Mouse (Mus musculus): Measurements from ENCODE around the gene Abcf2.
A peak's percentile ranks its signal among the peaks of the same experiment; 100 is the strongest.

The Abcf2 gene

DNA sequence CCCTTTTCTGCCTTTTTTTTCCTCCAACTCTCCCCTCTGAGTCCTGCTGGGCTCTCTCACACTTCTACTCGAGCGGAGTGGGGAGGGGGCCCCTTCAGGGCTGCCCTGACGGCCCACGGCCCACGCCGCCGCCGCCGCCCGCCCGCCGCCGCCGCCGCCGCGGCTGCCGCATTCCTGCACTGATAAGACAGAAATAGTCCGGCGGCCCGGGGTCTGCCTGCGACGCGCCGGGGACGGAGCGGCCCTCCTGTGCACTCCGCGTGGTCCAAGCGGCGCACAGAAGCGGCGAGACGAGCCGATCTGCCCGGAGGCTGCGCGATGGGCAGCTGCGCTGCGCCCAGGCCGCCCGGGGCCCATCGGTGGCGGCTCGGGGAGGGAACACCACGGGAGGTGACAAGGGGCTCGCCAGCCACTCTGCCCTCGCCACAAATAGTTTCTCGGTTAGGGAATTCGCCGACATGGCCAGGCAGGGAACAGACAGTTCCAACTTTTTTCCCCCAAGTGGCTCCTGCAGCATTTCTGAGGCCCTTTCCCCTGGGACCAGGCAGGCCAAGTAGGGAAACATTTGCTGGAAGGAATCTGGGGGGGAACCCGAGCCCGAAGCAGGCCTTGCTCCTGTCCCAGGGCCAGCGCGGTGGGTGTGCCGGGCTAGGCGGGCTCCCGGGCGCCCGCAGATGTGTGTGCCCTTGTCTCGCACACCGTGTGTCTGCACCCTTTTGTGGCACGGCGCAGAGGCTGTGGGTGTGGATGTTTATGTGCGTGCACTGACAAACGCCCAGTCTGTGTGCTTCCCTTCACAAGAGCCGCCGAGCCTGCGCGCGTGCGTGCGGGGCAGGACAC is 24.9 kb upstream of the Abcf2 start:
- DNase-seq (ENCODE audit: low read depth, low spot score): peak; percentile 40

DNA sequence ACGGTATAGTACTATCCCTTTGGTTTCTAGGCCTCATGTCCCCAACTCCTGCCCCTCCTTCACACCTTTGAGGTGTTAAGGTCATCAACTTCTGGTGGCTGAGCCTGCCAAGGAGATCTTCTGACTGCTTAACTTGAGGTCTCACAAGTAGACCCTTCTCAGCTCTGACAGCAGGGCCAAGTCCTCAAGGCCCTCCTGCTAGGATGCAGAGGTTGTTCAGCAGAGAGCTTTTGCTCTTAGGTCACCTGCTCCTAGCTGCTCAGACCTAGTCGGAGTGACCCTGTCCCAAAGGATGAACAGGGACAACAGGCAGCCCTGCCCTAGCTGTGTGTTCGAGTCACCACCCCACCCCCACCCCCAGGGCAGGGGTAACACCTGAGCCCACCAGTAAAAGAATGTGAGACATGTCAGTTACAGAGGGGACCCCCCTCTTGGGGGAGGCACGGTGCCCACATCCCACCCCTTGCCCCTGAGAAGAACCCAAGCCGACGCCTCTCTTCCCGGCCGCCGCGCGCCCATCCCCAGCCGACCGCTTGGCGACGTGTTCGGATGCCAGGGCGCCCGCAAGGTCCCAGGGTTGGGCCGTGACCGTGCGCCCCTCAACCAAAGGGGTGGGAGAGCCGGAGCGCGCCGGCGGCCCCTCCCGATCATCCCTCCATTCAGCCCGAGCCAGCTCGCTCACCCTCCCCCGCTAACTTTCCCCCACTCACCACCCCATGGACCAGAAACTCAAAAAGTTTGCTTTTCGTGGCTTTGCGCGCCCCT is 24.0 kb upstream of the Abcf2 start:
- DNase-seq (ENCODE audit: low read depth, low spot score): peak; percentile 6

DNA sequence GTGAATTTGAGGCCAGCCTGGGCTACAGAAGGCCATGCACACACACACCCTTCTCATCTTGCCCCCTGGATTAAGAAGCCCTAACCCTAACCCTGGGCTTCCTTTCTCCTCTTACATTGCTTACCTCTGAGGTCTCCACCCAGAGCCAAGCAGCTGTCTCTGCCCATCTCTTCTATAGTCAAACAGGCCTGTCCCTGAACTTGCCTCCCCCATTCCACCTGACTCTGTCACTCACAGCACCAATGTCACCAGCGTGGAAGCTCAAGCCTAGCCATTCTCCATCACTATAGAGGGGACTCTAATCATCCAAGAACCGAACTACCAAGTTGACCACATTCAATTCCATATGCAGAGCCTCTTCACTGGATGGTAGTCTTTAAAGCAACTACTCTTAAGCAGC is 23.0 kb upstream of the Abcf2 start:
- DNase-seq (ENCODE audit: low read depth, low spot score): no peak

DNA sequence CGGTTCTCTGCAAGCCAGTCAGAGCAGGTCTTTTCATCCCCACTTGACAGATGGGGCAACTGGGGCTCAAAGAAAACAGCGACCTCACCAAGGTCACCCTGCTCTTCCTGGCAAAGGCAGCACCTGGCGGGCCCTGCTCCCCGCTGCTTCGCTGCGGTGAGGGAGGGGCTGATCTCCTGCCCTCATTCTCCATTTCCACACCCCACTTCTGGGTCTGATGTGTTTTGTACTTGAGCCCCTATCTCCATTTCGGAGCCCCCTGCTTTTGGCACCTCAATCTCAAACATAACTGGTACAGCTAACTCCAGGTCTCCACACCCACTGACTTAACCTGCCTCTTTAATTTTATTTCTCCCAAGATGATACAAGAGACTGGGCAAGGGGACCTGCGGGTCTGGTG is 21.9 kb upstream of the Abcf2 start:
- no peak for DNase-seq (ENCODE audit: low read depth, low spot score)

DNA sequence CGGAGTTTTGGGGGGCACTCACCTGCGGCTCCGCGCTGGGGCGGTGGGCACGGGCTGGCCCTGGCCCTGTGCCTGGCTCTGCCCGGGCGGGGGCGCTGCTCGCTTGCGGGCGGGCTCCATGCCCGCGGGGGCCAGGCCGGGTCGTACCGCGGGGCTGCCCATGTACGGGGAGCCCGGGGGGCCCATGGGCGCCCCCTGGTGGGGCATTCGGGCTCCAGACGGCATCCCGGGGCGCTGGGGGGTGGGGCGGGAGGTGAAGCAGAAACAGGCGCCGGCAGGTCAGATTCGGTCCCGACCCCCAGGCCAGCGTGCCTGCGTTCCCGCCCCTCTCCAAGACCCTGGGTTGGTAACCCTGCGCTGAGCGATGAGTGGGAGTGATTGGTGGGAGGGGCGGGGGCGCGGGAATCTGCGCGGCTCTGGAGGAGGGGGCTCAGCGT is 21.3 kb upstream of the Abcf2 start:
- DNase-seq (ENCODE audit: low read depth, low spot score): peak; percentile 73

DNA sequence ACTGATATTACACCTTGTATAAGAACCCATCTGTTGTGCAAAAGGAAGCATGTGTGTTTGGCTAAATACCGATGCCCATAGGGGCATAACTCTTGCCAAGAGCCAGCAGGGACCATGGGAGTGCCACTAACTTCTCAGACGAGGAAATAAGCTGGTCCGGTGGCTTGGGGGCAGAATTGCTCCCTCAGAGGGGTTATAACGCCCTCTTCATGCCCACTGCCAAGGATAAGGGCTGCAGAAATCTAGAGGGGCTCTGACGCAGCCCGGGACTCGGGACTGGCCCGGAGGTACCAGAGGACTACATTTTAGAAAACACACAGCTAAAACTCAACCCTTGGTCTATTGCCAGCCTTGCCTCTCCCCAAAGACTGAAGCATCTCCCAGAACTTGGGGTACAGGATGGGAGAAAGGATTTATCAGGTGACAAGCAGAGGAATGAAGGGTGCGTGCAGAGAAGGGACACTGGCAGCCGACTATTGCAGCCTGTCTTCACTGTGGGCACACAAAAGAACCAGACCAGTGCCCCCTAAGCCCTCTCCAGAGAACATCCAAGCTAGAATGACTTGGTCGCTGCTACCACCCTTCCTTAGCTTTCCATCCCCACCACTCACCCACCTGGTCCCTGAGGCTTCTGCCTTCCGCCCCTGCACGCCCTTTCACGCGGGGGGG is 20.8 kb upstream of the Abcf2 start:
- no peak for DNase-seq (ENCODE audit: low read depth, low spot score)

DNA sequence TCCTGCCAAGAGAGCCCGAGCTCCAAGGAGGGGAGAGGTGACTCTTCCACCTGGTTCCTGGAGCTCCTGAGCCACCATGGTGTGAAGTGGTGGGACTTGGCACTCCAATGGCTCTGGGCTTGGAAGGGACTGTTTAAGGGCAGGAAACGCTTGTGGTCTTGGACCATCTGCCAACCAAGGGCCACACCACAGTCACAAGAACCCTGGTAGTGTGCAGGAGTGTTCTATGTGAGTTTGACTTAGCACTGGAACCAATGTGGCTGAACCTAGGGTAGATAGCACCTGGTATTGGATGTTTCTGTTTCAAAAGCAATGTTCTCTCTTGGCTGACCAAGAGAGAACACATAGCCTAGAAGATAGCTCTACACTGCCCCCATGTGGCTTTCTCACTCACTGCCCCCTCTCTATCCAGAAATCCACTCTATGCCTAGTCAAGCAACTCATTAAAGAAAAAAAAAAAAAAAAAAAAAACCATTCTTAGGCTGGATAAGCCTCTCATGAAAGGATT is 20.0 kb upstream of the Abcf2 start:
- peak; percentile 85 for DNase-seq (ENCODE audit: low read depth, low spot score)

DNA sequence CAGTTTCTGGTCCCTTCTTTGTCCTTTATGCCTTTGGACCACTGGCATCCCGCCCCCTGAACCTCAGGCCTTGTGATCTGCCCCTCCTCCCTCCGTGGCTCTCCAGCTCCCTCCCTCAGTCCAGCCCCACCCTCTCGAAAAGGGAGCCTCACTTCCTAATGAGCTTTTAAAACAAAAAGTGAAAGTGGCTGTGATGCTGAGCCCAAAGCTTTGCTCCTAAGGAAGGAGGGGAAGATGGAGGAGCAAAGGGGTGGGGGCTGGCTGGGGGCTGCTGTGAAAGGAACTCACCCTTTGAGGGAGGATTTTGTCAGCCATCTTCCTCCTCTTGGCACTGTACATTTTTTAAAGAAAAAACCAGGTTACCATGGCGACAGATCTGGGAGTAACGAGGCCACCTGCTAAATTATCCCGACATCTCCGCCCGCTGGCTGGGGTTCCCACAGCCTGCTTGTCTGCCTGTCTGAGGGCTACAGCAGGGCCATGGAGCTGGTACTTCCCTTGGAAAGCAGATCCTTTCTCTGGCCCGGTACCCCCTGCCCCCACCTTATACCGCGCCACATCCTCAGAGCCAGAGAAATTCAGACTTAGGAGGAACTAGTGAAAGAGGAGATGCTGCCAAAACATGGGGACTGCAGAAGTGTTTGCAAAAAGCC is 19.4 kb upstream of the Abcf2 start:
- DNase-seq (ENCODE audit: low read depth, low spot score): peak; percentile 68

DNA sequence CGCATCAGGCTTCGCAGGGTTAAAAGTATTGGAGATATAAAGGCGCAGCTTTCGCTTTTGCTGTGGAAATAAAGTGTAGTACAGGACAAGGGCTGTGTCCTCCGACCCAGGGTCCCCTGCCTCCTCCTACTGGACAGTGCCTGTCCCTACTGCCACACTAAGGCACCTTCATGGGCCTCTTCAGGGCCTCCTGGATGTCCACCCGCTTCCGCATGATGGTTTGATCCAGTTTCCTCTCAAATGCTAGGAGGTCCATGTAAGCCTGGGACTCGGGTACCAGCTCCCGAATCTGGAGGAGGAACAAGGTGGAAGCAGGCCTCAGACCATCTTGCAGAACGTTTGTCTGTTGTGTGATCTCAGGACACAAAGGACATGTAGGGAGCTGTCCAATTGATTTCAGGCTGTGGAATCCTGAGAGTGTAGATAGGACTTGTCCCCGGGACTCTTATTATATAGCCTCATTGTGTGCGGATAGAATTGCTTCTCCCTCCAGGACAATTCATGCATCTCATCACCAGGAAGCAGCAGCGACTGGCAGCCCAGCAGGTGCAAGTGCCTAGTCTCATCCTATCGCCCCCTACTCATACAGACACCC is 18.6 kb upstream of the Abcf2 start:
- no peak for DNase-seq (ENCODE audit: low read depth, low spot score)

DNA sequence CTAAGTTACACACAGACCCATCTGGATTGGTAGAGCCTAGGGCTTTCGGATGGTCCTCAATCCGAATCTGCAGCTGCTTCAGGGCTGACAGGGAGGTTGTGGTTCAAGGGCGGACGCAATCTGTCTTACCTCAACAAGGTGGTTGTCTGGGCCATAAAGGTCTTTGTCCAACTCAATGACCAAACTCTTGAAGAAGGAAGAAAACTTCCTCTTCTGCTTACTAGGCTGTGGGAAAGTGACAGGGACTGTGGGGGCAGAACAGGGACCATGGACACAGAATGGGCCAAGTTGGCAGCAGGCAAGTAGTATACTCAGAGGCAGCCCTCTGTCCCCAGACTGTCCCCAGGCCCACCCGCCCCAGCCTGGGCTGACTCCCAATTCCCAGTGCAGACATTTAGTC is 18.0 kb upstream of the Abcf2 start:
- DNase-seq (ENCODE audit: low read depth, low spot score): no peak

DNA sequence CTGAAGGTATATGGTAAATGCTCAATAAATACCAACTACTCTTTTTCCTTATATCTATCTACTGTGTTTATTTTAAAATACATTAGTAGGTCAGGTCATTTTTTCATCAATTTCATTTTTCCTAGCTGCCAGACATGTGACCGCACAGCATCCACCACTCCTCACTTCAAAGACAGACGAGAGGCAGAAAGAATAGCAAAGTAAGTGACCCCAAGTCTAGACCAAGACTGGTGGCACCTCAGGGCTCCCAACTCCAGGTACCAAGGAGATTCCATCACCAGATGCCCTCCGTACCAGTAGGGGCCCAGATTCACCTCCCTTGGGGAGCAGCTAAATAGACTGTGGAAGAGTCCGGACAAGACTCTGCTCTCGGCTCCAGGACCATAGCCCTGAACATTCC is 17.1 kb upstream of the Abcf2 start:
- DNase-seq (ENCODE audit: low read depth, low spot score): no peak

DNA sequence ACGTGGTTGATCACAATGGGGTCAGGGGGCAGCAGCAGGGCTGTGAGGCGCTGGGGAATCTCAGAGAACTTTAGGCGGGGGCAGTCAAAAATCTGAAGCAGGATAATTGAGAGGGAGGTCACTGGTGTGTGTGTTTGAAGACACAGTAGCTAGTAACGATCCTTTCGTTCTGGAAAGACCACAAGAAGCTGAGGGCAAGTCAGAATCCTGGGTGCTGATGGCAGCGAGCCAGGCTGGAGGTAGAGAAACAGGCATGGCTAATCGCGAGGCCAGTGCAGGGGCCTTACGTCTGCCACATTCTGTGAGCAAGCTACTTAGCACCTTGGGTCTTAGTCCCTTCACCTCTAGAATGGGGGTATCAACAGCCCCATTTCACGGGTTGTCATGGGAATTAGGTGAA is 16.7 kb upstream of the Abcf2 start:
- no peak for DNase-seq (ENCODE audit: low read depth, low spot score)

DNA sequence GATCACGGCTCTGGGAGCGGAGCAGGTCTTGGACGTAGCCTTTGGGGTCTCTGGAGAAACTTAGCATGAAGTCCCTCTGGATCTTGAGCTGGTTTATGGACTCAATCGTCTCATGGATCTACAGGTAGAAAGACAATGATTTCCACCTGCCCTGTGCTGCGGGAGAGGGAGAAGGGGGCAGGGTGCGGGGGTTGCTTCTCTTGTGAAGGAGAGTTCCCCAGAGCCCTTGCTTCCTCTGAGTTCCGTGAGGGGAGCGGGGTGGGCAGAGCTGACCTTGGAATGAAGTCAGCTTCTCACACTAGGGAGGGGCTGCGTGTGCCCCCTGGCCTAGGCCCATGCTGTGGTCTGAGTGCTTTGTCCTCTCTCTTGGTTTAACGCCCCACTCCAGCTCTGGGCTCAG is 16.0 kb upstream of the Abcf2 start:
- no peak for DNase-seq (ENCODE audit: low read depth, low spot score)

DNA sequence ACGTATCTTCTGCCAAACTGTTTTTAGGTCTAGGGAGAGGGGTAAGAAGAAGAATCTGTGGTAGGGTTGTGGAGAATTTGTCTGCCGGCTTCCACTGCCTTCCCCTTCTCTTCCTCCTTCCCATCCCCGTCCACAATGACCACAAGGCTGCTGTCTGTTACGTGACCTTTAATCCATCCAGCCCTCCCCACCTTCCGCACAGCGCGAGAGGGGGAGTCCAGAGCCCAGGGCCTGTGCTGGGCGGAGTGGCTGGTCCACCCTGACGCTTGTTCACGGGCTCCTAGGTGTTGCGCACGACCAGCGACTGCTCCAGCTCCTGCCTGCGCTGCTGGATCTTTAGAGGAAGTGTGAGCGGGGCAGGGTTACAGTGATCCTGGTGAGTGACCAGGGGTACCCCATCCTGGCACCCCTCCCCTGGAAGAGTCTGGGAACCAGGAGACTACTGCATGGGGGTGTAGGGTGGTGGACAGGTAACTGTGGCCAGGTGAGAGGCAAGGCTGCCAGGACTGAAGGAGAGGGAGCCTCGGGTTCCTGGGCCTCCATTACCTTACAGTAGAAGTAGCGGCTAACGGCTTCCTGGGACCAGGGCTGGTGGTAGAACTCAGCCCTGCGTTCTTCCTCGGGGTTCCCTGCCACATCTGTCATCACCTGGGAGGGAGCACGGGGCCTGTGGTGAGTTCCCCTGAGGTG is 15.3 kb upstream of the Abcf2 start:
- no peak for DNase-seq (ENCODE audit: low read depth, low spot score)

DNA sequence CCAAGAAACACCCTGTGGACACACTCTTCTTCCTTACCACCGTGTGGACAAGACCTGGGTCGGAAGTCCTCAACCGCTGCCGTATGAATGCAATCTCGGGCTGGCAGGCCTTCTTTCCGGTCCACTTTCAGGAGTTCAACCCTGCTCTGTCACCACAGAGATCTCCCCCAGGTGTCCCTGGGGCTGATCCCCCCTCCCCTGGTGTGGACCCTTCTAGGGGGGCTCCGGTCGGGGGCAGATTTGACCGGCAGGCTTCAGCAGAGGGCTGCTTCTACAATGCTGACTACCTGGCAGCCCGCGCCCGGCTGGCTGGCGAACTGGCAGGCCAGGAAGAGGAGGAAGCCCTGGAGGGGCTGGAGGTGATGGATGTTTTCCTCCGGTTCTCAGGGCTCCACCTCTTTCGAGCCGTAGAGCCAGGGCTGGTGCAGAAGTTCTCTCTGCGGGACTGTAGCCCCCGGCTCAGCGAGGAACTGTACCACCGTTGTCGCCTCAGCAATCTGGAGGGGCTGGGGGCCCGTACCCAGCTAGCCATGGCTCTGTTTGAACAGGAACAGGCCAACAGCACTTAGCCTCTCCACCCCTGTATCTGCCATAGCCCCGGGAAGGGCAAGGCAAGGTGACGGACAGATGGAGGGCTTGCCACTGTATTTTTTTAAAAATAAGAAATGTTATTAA is 14.7 kb upstream of the Abcf2 start:
- no peak for DNase-seq (ENCODE audit: low read depth, low spot score)

DNA sequence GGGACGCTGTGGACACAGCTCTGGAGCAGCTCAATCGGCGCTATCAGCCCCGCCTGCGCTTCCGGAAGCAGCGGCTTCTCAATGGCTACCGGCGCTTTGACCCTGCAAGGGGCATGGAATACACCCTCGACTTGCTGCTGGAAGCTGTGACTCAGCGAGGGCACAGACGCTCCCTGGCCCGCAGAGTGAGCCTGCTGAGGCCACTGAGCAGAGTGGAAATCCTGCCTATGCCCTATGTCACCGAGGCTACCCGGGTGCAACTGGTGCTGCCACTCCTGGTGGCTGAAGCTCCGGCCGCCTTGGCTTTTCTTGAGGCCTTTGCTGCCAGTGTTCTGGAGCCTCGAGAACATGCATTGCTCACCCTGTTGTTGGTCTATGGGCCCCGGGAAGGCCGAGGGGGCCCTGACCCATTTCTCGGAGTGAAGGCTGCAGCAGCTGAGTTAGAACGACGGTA is 14.0 kb upstream of the Abcf2 start:
- no peak for DNase-seq (ENCODE audit: low read depth, low spot score)

DNA sequence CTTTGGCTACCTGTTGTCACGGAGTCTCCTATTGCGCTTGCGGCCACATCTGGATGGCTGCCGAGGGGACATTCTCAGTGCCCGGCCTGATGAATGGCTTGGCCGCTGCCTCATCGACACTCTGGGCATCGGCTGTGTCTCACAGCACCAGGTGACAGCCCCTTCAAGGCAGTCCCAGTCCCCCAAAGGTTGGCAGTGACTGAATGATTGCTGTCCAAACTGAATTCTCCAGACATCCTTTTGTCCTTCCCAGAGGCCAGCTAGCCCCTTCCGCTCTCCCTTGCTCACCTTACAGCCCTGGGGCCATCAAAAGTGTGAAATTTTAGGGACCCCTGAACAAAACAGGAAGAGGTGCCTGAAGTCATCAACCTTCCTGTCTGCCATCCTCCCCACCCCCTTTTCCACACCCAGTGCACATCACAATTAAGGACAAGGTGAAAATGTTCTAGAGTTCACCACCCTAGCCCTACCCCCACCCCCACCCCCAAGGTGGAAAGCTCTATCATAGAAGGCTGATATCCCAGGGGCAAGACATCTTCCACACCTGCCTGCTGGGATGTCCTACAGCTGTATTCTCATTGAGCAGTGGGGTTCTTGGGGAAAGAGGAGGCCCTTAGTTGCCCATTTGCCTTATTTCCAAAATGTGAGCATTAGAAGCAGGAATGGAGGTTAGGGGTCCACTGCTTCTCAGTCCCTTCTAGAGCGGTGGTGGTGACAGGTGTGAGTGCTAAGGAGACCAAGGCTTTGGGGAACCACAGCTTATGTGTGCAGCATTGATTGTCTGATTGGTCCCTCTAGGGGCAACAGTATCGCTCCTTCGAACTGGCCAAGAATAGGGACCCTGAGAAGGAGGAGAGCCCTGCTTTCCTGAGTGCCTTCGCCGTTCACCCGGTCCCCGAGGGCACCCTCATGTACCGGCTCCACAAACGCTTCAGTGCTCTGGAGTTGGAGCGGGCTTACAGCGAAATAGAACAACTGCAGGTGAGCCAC is 12.5 kb upstream of the Abcf2 start:
- no peak for DNase-seq (ENCODE audit: low read depth, low spot score)

DNA sequence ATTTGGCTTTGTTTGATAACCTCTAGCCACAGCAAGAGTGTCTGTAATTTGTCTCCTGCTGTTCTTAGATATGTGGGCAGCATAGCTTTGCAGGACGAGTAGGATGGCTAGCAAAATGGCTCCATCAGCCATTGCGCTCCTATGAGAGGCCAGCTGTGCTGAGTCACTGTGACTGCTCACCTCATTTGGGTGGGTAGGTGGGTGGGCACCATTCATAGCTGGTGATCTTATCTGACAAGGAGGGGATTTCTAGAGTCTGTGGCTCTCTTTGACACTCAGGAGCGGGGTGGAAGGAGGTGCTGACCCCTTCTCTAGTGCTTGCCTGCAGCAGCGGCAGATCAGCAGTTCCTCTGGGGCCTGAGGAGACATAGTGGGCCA is 9.9 kb upstream of the Abcf2 start:
- peak; percentile 22 for DNase-seq (ENCODE audit: low read depth, low spot score)
